Mouse (Mus musculus) hindbrain, embryonic 11.5 days (tissue): Measurements from ENCODE around the gene Zbtb1. TPM values are rescaled to one million over a fixed set of nuclear protein-coding genes. Genes with fewer than 3 reads are reported as not detected.

Source experiments
- ATAC-seq: fragments of 200-750 bp; cut with Nextera tagmentation; 2 replicates; pipeline ENCODE4 v1.8.0; 2017; ENCODE audit warnings: mild to moderate bottlenecking, moderate TSS enrichment, moderate library complexity; ENCODE audit not compliant: low FRiP score
- DNase-seq: peaks from one replicate; pipeline ENCODE4 v3.0.0-alpha.2; 2015; ENCODE audit warnings: low spot score
- H3K27ac ChIP-seq: fragments of 300-500 bp; sonication (generic); 2 replicates; pipeline ENCODE4 v1.5.1; 2014; ENCODE audit warnings: mild to moderate bottlenecking, low read depth, low read length
- H3K27me3 ChIP-seq: fragments of 300-500 bp; sonication (generic); 2 replicates; pipeline ENCODE4 v1.6.1; 2014; ENCODE audit warnings: mild to moderate bottlenecking, low read length, moderate library complexity, mixed read lengths; ENCODE audit not compliant: control insufficient read depth, insufficient read depth
- H3K36me3 ChIP-seq: fragments of 300-500 bp; sonication (generic); 2 replicates; pipeline ENCODE4 v1.6.1; 2014; ENCODE audit warnings: mild to moderate bottlenecking, low read length, moderate library complexity, mixed read lengths; ENCODE audit not compliant: control insufficient read depth, insufficient read depth
- H3K4me1 ChIP-seq: fragments of 300-500 bp; sonication (generic); replicated peaks from 2 replicates; pipeline ENCODE4 v1.6.1; 2014; ENCODE audit warnings: low read length, mixed read lengths; ENCODE audit not compliant: control insufficient read depth, insufficient read depth
- H3K4me2 ChIP-seq: fragments of 300-500 bp; sonication (generic); replicated peaks from 2 replicates; pipeline ENCODE4 v1.6.1; 2014; ENCODE audit warnings: mild to moderate bottlenecking, low read depth, low read length
- H3K4me3 ChIP-seq: fragments of 300-500 bp; sonication (generic); 2 replicates; pipeline ENCODE4 v1.5.1; 2014; ENCODE audit warnings: low read depth, low read length
- H3K9ac ChIP-seq: fragments of 300-500 bp; sonication (generic); 2 replicates; pipeline ENCODE4 v1.6.1; 2014; ENCODE audit warnings: low read depth, low read length
- H3K9me3 ChIP-seq: fragments of 300-500 bp; sonication (generic); 2 replicates; pipeline ENCODE4 v1.6.1; 2016; ENCODE audit warnings: low read length; ENCODE audit not compliant: control insufficient read depth
- WGBS: fragments of 180-500 bp; shearing (Covaris S2); extraction: QIAGEN DNeasy Blood & Tissue Kit; methylation state at CpG from one replicate; pipeline ENCODE4 v1.1.7; 2014; 5-methylcytosine and 5-hydroxymethylcytosine counted together
- polyA plus RNA-seq: library from polyadenylated mRNA; unstranded; fragments of >200 nt; fragmentation: Nextera tagmentation; extraction: Ambion mirVana; gene quantifications from 2 replicates; pipeline ENCODE4 v1.2.1, GENCODE M21; 2014

Gene Zbtb1
- polyA plus RNA-seq, 1 experiment from 2014 or later, result 8.2 TPM

- Histone ChIP-seq H3K4me3 (no peak overlapping the region), H3K27me3 (no peaks in the 10 kb centered on the region), H3K4me2 (no peak overlapping the region), H3K9me3 (no peaks in the 10 kb centered on the region), H3K4me1 (no peaks in the 10 kb centered on the region), H3K36me3 (no peaks in the 10 kb centered on the region), H3K9ac (no peak overlapping the region), H3K27ac (no peak overlapping the region)
- DNase-seq, result no peak
- ATAC-seq, result no peak
- 88% methylated on average over 5 of the region's 5 CpGs for WGBS
These were observed 22.9 kb downstream of the Zbtb1 start for GRCm38 (mm10) chr12:76392979-76393378.

GRCm38 (mm10) chr12:76397281-76397680 is 27.2 kb downstream of the Zbtb1 start:
- H3K27me3 ChIP-seq, result no peaks in the 10 kb centered on the region
- 81% methylated on average over 5 of the region's 5 CpGs for WGBS
- no peak overlapping the region for H3K9ac ChIP-seq
- no peak overlapping the region for H3K4me3 ChIP-seq
- no peak overlapping the region for H3K4me2 ChIP-seq
- DNase-seq (no peak), ATAC-seq (no peak)
- H3K9me3 ChIP-seq, result no peaks in the 10 kb centered on the region
- H3K4me1 ChIP-seq, result no peaks in the 10 kb centered on the region
- no peaks in the 10 kb centered on the region for H3K36me3 ChIP-seq
- no peak overlapping the region for H3K27ac ChIP-seq

DNA sequence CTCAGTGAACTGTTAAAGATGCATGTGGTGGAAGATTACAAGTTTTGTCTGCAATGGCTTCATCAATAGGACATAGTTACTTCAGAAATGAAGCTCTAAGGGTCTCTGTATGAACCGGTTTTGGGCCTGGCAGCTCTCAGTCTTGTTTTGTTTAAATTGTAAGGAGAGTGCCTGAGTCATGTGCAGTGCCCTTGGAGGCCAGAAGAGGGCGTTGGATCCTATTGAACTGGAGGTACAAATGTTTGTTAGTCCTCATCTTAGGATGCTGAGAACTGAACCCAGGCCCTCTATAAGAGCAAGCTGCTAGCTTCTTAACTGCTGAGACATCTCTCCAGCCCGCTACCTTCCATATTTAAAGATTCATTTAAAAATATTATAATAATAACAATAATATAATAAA is 31.6 kb downstream of the Zbtb1 start:
- H3K4me1 ChIP-seq, result peaks cover 7% of the 10 kb centered on the region
- no peak for ATAC-seq
- H3K9ac ChIP-seq, result no peak overlapping the region
- H3K36me3 ChIP-seq, result no peaks in the 10 kb centered on the region
- no peak overlapping the region for H3K27ac ChIP-seq
- peaks cover 20% of the 10 kb centered on the region for H3K27me3 ChIP-seq
- H3K4me2 ChIP-seq, result no peak overlapping the region
- no peaks in the 10 kb centered on the region for H3K9me3 ChIP-seq
- 50% methylated on average over 3 of the region's 3 CpGs for WGBS
- DNase-seq, result no peak
- H3K4me3 ChIP-seq, result no peak overlapping the region

DNA sequence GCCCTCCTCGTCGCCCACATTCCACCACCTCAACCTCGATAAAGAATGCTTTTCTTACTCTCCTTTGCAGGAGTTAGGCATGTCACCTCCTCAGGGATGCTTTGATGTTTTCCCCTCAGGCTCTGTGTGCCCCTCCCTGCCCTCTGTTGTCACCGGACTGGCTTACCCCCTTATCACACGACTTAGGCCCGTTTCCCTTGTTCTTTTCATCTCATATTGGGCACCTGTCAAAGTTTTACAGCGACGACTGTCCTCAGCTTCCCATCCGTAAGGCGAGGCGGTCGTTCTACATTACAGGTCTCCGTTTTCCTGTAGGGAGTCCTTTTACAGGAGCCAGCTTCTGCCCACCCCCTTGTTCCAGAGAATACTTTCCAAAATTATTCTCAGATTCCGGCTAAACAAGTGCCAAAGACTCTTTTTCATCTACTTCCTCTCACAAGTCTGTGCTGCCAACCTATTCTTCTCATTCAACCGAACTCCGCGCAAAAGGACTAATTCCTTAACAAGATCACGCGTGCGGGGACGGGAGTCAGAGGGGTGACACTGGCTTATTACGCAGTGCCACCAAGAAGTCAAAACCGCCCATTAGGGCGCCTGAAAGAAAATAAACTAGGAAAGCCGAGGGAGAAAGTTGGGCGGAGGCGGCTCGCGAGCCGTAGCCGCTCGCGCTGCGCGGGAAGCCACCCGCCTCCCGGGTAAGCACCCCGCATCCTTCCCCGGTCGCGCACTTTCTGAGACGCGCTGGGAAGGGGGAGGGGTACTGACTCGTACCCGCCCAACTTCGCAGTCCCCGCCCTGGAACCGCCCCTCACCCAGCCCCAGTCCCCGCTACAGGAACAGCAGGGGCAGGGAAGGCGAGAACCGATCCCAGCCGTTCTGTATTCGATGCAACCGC is 33.2 kb downstream of the Zbtb1 start:
- Histone ChIP-seq H3K4me2 (peak overlapping the region; percentile 68), H3K27ac (peak overlapping the region; percentile 82), H3K4me3 (peak overlapping the region; percentile 53), H3K27me3 (peaks cover 29% of the 10 kb centered on the region), H3K9me3 (no peaks in the 10 kb centered on the region), H3K4me1 (peaks cover 7% of the 10 kb centered on the region), H3K9ac (peak overlapping the region; percentile 55), H3K36me3 (no peaks in the 10 kb centered on the region)
- DNase-seq (no peak), ATAC-seq (peak; percentile 93)
- WGBS, result under 1% methylated on average over 53 of the region's 54 CpGs

GRCm38 (mm10) chr12:76403886-76404537 is 33.9 kb downstream of the Zbtb1 start, which contains the start of gene Hspa2:
Gene Hspa2, plus strand, starts transcription at chr12:76404176.
- peak; percentile 96 for ATAC-seq
- no peaks in the 10 kb centered on the region for H3K36me3 ChIP-seq
- peak; percentile 99 for DNase-seq
- peak within 1 kb of the TSS; percentile 68 for H3K4me2 ChIP-seq
- H3K9me3 ChIP-seq, result no peaks in the 10 kb centered on the region
- H3K27me3 ChIP-seq, result peaks cover 29% of the 10 kb centered on the region
- peak within 1 kb of the TSS; percentile 55 for H3K9ac ChIP-seq
- peak within 1 kb of the TSS; percentile 53 for H3K4me3 ChIP-seq
- peaks cover 7% of the 10 kb centered on the region for H3K4me1 ChIP-seq
- whole genome bisulfite sequencing, result under 1% methylated on average over 54 of the region's 54 CpGs
- peak within 1 kb of the TSS; percentile 82 for H3K27ac ChIP-seq

GRCm38 (mm10) chr12:76404836-76405182 is 34.7 kb downstream of the Zbtb1 start:
- Histone ChIP-seq H3K4me2 (peak overlapping the region; percentile 68), H3K36me3 (no peaks in the 10 kb centered on the region), H3K4me3 (peak overlapping the region; percentile 53), H3K4me1 (peaks cover 7% of the 10 kb centered on the region), H3K27ac (no peak overlapping the region), H3K27me3 (peaks cover 29% of the 10 kb centered on the region), H3K9ac (no peak overlapping the region), H3K9me3 (no peaks in the 10 kb centered on the region)
- 0 out of 2 replicates have a peak, but pooled peaks have one; percentile 3 for ATAC-seq
- no peak for DNase-seq
- WGBS, result 7% methylated on average over 20 of the region's 20 CpGs

DNA sequence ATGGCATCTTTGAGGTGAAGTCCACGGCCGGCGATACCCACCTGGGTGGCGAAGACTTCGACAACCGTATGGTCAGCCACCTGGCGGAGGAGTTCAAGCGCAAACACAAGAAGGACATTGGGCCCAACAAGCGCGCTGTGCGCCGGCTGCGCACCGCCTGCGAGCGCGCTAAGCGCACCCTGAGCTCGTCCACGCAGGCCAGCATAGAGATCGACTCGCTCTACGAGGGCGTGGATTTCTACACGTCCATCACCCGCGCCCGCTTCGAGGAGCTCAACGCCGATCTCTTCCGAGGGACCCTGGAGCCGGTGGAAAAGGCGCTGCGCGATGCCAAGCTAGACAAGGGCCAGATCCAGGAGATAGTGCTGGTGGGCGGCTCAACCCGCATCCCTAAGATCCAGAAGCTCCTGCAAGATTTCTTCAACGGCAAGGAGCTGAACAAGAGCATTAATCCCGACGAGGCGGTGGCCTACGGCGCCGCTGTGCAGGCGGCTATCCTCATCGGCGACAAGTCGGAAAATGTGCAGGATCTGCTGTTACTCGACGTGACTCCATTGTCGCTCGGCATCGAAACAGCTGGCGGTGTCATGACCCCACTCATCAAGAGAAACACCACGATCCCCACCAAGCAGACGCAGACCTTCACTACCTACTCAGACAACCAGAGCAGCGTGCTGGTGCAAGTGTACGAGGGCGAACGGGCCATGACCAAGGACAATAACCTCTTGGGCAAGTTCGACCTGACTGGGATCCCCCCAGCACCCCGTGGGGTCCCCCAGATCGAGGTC is 35.3 kb downstream of the Zbtb1 start:
- Histone ChIP-seq H3K27me3 (peaks cover 29% of the 10 kb centered on the region), H3K9ac (0 out of 2 replicates have a peak overlapping the region, but pooled peaks have one; percentile 1), H3K4me3 (peak overlapping the region; percentile 53), H3K9me3 (no peaks in the 10 kb centered on the region), H3K4me1 (peaks cover 7% of the 10 kb centered on the region), H3K27ac (no peak overlapping the region), H3K36me3 (no peaks in the 10 kb centered on the region), H3K4me2 (peak overlapping the region; percentile 68)
- WGBS, result 5% methylated on average over 64 of the region's 64 CpGs
- no peak for ATAC-seq
- DNase-seq, result peak; percentile 65

- Histone ChIP-seq H3K4me2 (peak overlapping the region; percentile 68), H3K36me3 (no peaks in the 10 kb centered on the region), H3K27ac (no peak overlapping the region), H3K27me3 (peaks cover 29% of the 10 kb centered on the region), H3K4me1 (peaks cover 7% of the 10 kb centered on the region), H3K9ac (no peak overlapping the region), H3K4me3 (peak overlapping the region; percentile 16), H3K9me3 (no peaks in the 10 kb centered on the region)
- 3% methylated on average over 23 of the region's 23 CpGs for WGBS
- DNase-seq (peak; percentile 61), ATAC-seq (no peak)
These were observed 35.9 kb downstream of the Zbtb1 start for GRCm38 (mm10) chr12:76405971-76406370.
